Mouse (Mus musculus) liver, adult 2 months (tissue): Measurements from ENCODE around the gene Ptgr2. TPM values are rescaled to one million over a fixed set of nuclear protein-coding genes. Genes with fewer than 3 reads are reported as not detected.

Source experiments
- DNase-seq: peaks from one replicate; pipeline ENCODE4 v3.0.0-alpha.2; 2011; ENCODE audit warnings: low read depth, low spot score; ENCODE audit errors: extremely low read depth
- H3K27ac ChIP-seq: fragments of 200-500 bp; replicated peaks from 2 replicates; pipeline ENCODE4 v1.5.1; 2012; ENCODE audit warnings: low read depth, mild to moderate bottlenecking, control low read depth, inconsistent platforms, low read length; ENCODE audit not compliant: insufficient read depth
- H3K27me3 ChIP-seq: fragments of 200-500 bp; 2 replicates; pipeline ENCODE4 v1.6.1; 2012; ENCODE audit warnings: mild to moderate bottlenecking, moderate library complexity, low read length, inconsistent platforms; ENCODE audit not compliant: control insufficient read depth, insufficient read depth
- H3K36me3 ChIP-seq: fragments of 200-500 bp; 2 replicates; pipeline ENCODE4 v1.6.1; 2012; ENCODE audit warnings: low read length, inconsistent platforms; ENCODE audit not compliant: control insufficient read depth, insufficient read depth
- H3K4me1 ChIP-seq: fragments of 200-500 bp; 2 replicates; pipeline ENCODE4 v1.6.1; 2011; ENCODE audit warnings: low read length; ENCODE audit not compliant: control insufficient read depth, insufficient read depth
- H3K4me3 ChIP-seq: fragments of 200-500 bp; 2 replicates; pipeline ENCODE4 v1.5.1; 2011; ENCODE audit warnings: low read depth, mild to moderate bottlenecking, control low read depth, low read length, moderate library complexity; ENCODE audit not compliant: insufficient read depth
- H3K79me2 ChIP-seq: fragments of 200-500 bp; 2 replicates; pipeline ENCODE4 v1.6.1; 2012; ENCODE audit warnings: inconsistent platforms, mild to moderate bottlenecking, low read length, moderate library complexity; ENCODE audit not compliant: control insufficient read depth, insufficient read depth
- H3K9ac ChIP-seq: fragments of 200-500 bp; 2 replicates; pipeline ENCODE4 v1.6.1; 2012; ENCODE audit warnings: low read depth, mild to moderate bottlenecking, control low read depth, inconsistent platforms, low read length
- CTCF ChIP-seq: fragments of 200-500 bp; IDR thresholded peaks from 2 replicates; pipeline ENCODE4 v1.5.1; 2011; ENCODE audit warnings: low read depth, low read length, control low read depth
- POLR2A ChIP-seq: fragments of 200-500 bp; IDR thresholded peaks from 2 replicates; pipeline ENCODE4 v1.6.1; 2011; ENCODE audit warnings: low read length, control low read depth; ENCODE audit not compliant: insufficient read depth; ENCODE audit errors: extremely low read depth
- WGBS: fragments of 180-500 bp; shearing (Covaris S2); methylation state at CpG from one replicate; pipeline ENCODE4 v1.1.7; 2018; 5-methylcytosine and 5-hydroxymethylcytosine counted together
- polyA plus RNA-seq: library from polyadenylated mRNA; depleted of rRNA; stranded (reverse); fragments of >200 nt; gene quantifications from 2 replicates; pipeline ENCODE4 v1.2.3, GENCODE M21; 2012
- total RNA-seq: library from RNA; depleted of rRNA; stranded (reverse); fragments of >200 nt; gene quantifications from 2 replicates; pipeline ENCODE4 v1.2.3, GENCODE M21; 2014

The Ptgr2 gene
- total and polyA plus RNA-seq, 2 experiments, result 16.3 to 75.3 TPM

DNA sequence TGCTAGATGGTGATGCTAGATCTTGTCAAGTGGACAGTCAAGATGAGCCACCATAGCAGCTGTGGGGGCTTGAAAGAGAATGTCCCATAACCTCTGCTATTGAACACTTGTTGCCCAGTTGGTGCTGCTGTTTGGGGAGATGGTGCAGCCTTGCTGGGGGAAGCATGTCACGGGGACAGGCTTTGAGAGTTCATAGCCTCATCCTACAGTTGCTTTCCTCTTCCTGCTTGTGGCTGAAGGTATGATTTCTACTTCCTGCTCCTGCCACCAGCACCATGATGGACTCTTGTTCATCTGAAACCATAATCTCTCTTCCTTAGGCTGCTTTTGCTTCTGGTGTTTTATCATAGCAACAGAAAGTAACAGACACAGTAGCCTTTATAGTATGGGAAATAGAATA, 19.5 kb downstream of the Ptgr2 start:
- Histone ChIP-seq H3K79me2 (no peaks in the 10 kb centered on the region), H3K36me3 (peaks cover 55% of the 10 kb centered on the region), H3K4me3 (no peak overlapping the region), H3K27me3 (no peaks in the 10 kb centered on the region), H3K4me1 (peaks cover 8% of the 10 kb centered on the region; the same call in 1 of the 2 replicates), H3K9ac (no peak overlapping the region), H3K27ac (peak overlapping the region; percentile 38)
- WGBS, result 90% methylated on average over 1 of the region's 1 CpGs
- TF ChIP-seq CTCF, result no peak
- TF ChIP-seq POLR2A, result no peak
- no peak for DNase-seq

GRCm38 (mm10) chr12:84311306-84311705, 26.3 kb downstream of the Ptgr2 start:
- 68% methylated on average over 4 of the region's 5 CpGs for WGBS
- TF ChIP-seq POLR2A (no peak), CTCF (no peak)
- no peaks in the 10 kb centered on the region; the same call in 1 of the 2 replicates for H3K79me2 ChIP-seq
- H3K9ac ChIP-seq, result no peak overlapping the region
- no peak for DNase-seq
- peaks cover 3% of the 10 kb centered on the region for H3K4me1 ChIP-seq
- H3K27me3 ChIP-seq, result no peaks in the 10 kb centered on the region
- no peak overlapping the region for H3K27ac ChIP-seq
- peaks cover 30% of the 10 kb centered on the region for H3K36me3 ChIP-seq
- H3K4me3 ChIP-seq, result no peak overlapping the region

- H3K79me2 ChIP-seq, result peaks cover 11% of the 10 kb centered on the region; the same call in 1 of the 2 replicates
- peaks cover 3% of the 10 kb centered on the region for H3K4me1 ChIP-seq
- peak; percentile 48 for DNase-seq
- H3K36me3 ChIP-seq, result peaks cover 7% of the 10 kb centered on the region; the same call in 1 of the 2 replicates
- H3K27ac ChIP-seq, result peak overlapping the region; percentile 95
- peak overlapping the region; percentile 91 for H3K9ac ChIP-seq
- H3K4me3 ChIP-seq, result peak overlapping the region; percentile 90
- WGBS, result 19% methylated on average over 7 of the region's 7 CpGs
- no peak for TF ChIP-seq CTCF
- no peak for TF ChIP-seq POLR2A
- no peaks in the 10 kb centered on the region for H3K27me3 ChIP-seq
Measured at GRCm38 (mm10) chr12:84316006-84316405, 31.0 kb downstream of the Ptgr2 start.

- WGBS, result under 1% methylated on average over 77 of the region's 77 CpGs
- DNase-seq, result peak; percentile 80
- no peak; the same call in 1 of the 2 replicates for TF ChIP-seq CTCF
- peak; percentile 42; the same call in 1 of the 2 replicates for TF ChIP-seq POLR2A
Measured at GRCm38 (mm10) chr12:84316721-84317621, 31.9 kb downstream of the Ptgr2 start, which contains the start of gene Zfp410. Gene Zfp410 (plus strand): TSS chr12:84316852.

DNA sequence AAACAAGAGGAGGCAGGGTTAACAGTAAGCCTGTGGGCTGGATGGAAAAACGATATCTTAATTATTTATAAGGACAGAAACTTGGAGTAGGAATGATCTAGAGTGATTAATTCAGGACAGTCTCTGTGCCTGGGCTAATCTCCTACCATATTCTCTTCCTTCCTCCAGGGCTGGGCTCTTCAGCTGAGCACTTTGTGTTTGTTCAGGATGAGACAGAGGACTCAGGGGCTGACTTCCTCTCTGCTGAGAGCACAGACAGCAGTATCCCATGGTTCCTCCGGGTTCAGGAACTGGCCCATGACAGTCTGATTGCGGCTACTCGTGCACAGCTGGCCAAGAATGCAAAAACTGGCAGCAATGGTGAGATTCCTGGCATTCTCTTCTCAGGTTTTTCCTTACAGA, 42.1 kb downstream of the Ptgr2 start:
- 0 out of 2 replicates have a peak overlapping the region, but pooled peaks have one; percentile 27 for H3K27ac ChIP-seq
- peaks cover 7% of the 10 kb centered on the region for H3K79me2 ChIP-seq
- peaks cover 14% of the 10 kb centered on the region; the same call in 1 of the 2 replicates for H3K4me1 ChIP-seq
- 35% methylated on average over 4 of the region's 4 CpGs for WGBS
- DNase-seq, result peak; percentile 38
- no peak overlapping the region for H3K4me3 ChIP-seq
- H3K27me3 ChIP-seq, result no peaks in the 10 kb centered on the region
- TF ChIP-seq POLR2A, result no peak
- no peak for TF ChIP-seq CTCF
- no peak overlapping the region for H3K9ac ChIP-seq
- H3K36me3 ChIP-seq, result peaks cover 47% of the 10 kb centered on the region

More at GRCm38 (mm10) chr12:84316721-84317621, 31.9 kb downstream of the Ptgr2 start, which contains the start of gene Zfp410:
- peak within 1 kb of the TSS; percentile 91 for H3K9ac ChIP-seq
- no peaks in the 10 kb centered on the region for H3K27me3 ChIP-seq
- peaks cover 3% of the 10 kb centered on the region for H3K4me1 ChIP-seq
- H3K4me3 ChIP-seq, result peak within 1 kb of the TSS; percentile 90
- H3K27ac ChIP-seq, result peak within 1 kb of the TSS; percentile 95
- H3K79me2 ChIP-seq, result peaks cover 13% of the 10 kb centered on the region; the same call in 1 of the 2 replicates
- peaks cover 7% of the 10 kb centered on the region; the same call in 1 of the 2 replicates for H3K36me3 ChIP-seq
